Mouse (Mus musculus) ovary, adult 10 weeks (tissue): ENCODE results near the gene Selenoo. TPM values are rescaled to one million over a fixed set of nuclear protein-coding genes. Genes with fewer than 3 reads are reported as not detected.

ENCODE experiments used
- polyA plus RNA-seq: library from polyadenylated mRNA; stranded (reverse); fragments of 350-450 nt; fragmentation: Illumina TruSeq; extraction: RNeasy Lipid Tissue Mini Kit (QIAGEN cat#74804); gene quantifications from one replicate; pipeline ENCODE4 v1.2.3, GENCODE M21; 2014

Gene Selenoo
- polyA plus RNA-seq: 3.2 TPM

GRCm38 (mm10) chr15:89088607-89089247 is at the start of gene Selenoo:
Selenoo (plus strand) TSS chr15:89089084.

GRCm38 (mm10) chr15:89059161-89059931 is 29.5 kb upstream of the Selenoo start, which contains the start of gene Panx2:
Panx2 (plus strand) TSS chr15:89059734.

GRCm38 (mm10) chr15:89074613-89075477 is 14.0 kb upstream of the Selenoo start, which contains the start of gene Trabd:
Trabd (plus strand) TSS chr15:89075124.

GRCm38 (mm10) chr15:89122649-89123366 is 33.9 kb downstream of the Selenoo start, which contains the start of gene Tubgcp6:
Tubgcp6 (minus strand) TSS chr15:89123112.

GRCm38 (mm10) chr15:89128382-89129350 is 39.8 kb downstream of the Selenoo start, which contains the start of gene Hdac10:
Hdac10 (minus strand) TSS chr15:89128700.

GRCm38 (mm10) chr15:89140659-89141252 is 51.9 kb downstream of the Selenoo start, which contains the start of gene Mapk12:
Mapk12 (minus strand) TSS chr15:89140703.

GRCm38 (mm10) chr15:89149271-89150040 is 60.6 kb downstream of the Selenoo start, which contains the start of gene Mapk11:
Mapk11 (minus strand) TSS chr15:89149628.

Other genes with a start within 250 kb of the Selenoo start
- gene Pim3, start 226.9 kb upstream of the Selenoo start, polyA plus RNA-seq: 1.7 TPM
- gene Ttll8, start 134.7 kb upstream of the Selenoo start, polyA plus RNA-seq: not detected
- 0.57 TPM for gene Mlc1, start 110.1 kb upstream of the Selenoo start, polyA plus RNA-seq
- 0.74 TPM for gene Mov10l1, start 106.2 kb upstream of the Selenoo start, polyA plus RNA-seq
- gene Panx2, start 29.4 kb upstream of the Selenoo start, polyA plus RNA-seq: not detected
- 3.3 TPM for gene Trabd, start 14.0 kb upstream of the Selenoo start, polyA plus RNA-seq
- 1.3 TPM for gene Tubgcp6, start 34.0 kb downstream of the Selenoo start, polyA plus RNA-seq
- gene Hdac10, start 39.6 kb downstream of the Selenoo start, polyA plus RNA-seq: not detected
- not detected for gene Mapk12, start 51.6 kb downstream of the Selenoo start, polyA plus RNA-seq
- gene Mapk11, start 60.5 kb downstream of the Selenoo start, polyA plus RNA-seq: not detected
- gene Plxnb2, start 91.7 kb downstream of the Selenoo start, polyA plus RNA-seq: 6.7 TPM
- 0.17 TPM for gene Dennd6b, start 107.4 kb downstream of the Selenoo start, polyA plus RNA-seq
- 5.9 TPM for gene Ppp6r2, start 122.5 kb downstream of the Selenoo start, polyA plus RNA-seq
- gene Sbf1, start 226.2 kb downstream of the Selenoo start, polyA plus RNA-seq: 1.5 TPM
- not detected for gene Adm2, start 233.6 kb downstream of the Selenoo start, polyA plus RNA-seq
- gene Miox, start 245.3 kb downstream of the Selenoo start, polyA plus RNA-seq: not detected